Mouse (Mus musculus): ENCODE data around the gene Ap1g2.

Gene Ap1g2

GRCm38 (mm10) chr14:55105836-55106809 lies at the start of gene Ap1g2:
Gene Ap1g2 (minus strand): TSS chr14:55106593.
- DNase-seq (ENCODE audit: low spot score), result no peak

- no peak for DNase-seq (ENCODE audit: low spot score)
Measured at GRCm38 (mm10) chr14:55152951-55153481, 46.6 kb upstream of the Ap1g2 start.

- no peak for DNase-seq (ENCODE audit: low spot score)
Measured at GRCm38 (mm10) chr14:55152174-55152573, 45.8 kb upstream of the Ap1g2 start.

- DNase-seq (ENCODE audit: low spot score), result no peak
Measured at GRCm38 (mm10) chr14:55150985-55151384, 44.6 kb upstream of the Ap1g2 start.

GRCm38 (mm10) chr14:55149041-55149440 lies 42.6 kb upstream of the Ap1g2 start:
- DNase-seq (ENCODE audit: low spot score), result no peak

- DNase-seq (ENCODE audit: low spot score), result no peak
Measured at GRCm38 (mm10) chr14:55148363-55148915, 42.0 kb upstream of the Ap1g2 start.

GRCm38 (mm10) chr14:55146829-55147401 lies 40.5 kb upstream of the Ap1g2 start:
- DNase-seq (ENCODE audit: low spot score), result no peak

GRCm38 (mm10) chr14:55146324-55146723 lies 39.9 kb upstream of the Ap1g2 start:
- DNase-seq (ENCODE audit: low spot score), result no peak

- DNase-seq (ENCODE audit: low spot score), result no peak
Measured at GRCm38 (mm10) chr14:55139313-55139712, 32.9 kb upstream of the Ap1g2 start.

- DNase-seq (ENCODE audit: low spot score), result no peak
Measured at GRCm38 (mm10) chr14:55135676-55136075, 29.3 kb upstream of the Ap1g2 start.

GRCm38 (mm10) chr14:55126521-55126920 lies 20.1 kb upstream of the Ap1g2 start:
- DNase-seq (ENCODE audit: low spot score), result no peak

- no peak for DNase-seq (ENCODE audit: low spot score)
Measured at GRCm38 (mm10) chr14:55125711-55126110, 19.3 kb upstream of the Ap1g2 start.

GRCm38 (mm10) chr14:55122359-55122758 lies 16.0 kb upstream of the Ap1g2 start:
- no peak for DNase-seq (ENCODE audit: low spot score)

- no peak for DNase-seq (ENCODE audit: low spot score)
Measured at GRCm38 (mm10) chr14:55121947-55122346, 15.6 kb upstream of the Ap1g2 start.

- DNase-seq (ENCODE audit: low spot score), result no peak
Measured at GRCm38 (mm10) chr14:55119421-55120134, 13.2 kb upstream of the Ap1g2 start.

GRCm38 (mm10) chr14:55118852-55119251 lies 12.5 kb upstream of the Ap1g2 start:
- no peak for DNase-seq (ENCODE audit: low spot score)

- no peak for DNase-seq (ENCODE audit: low spot score)
Measured at GRCm38 (mm10) chr14:55116425-55117200, 10.2 kb upstream of the Ap1g2 start, which contains the start of gene Jph4. Gene Jph4 (minus strand): TSS chr14:55116935.

GRCm38 (mm10) chr14:55115846-55116245 lies 9.5 kb upstream of the Ap1g2 start:
- no peak for DNase-seq (ENCODE audit: low spot score)

- no peak for DNase-seq (ENCODE audit: low spot score)
Measured at GRCm38 (mm10) chr14:55114759-55115701, 8.6 kb upstream of the Ap1g2 start.

All from urinary bladder, postnatal 10 days (tissue).